Mouse (Mus musculus) MEL (cell line): ENCODE measurements around the gene Tnfaip8l2.

Experiments used
- CTCF ChIP-seq, 3 experiments: IDR thresholded peaks in 2 of 3; conservative IDR thresholded peaks in 1 of 3; 2 replicates each; pipeline ENCODE4 v1.5.1; 2011 to 2012; ENCODE audit warnings: low read length in 3 of 3, low read depth in 2 of 3, mild to moderate bottlenecking in 2 of 3, improper control_type of control experiment in 1 of 3, inconsistent platforms in 1 of 3, mixed read lengths in 1 of 3, moderate library complexity in 1 of 3; ENCODE audit not compliant: control insufficient read depth in 1 of 3, insufficient read depth in 1 of 3, poor library complexity in 1 of 3, severe bottlenecking in 1 of 3
- HCFC1 ChIP-seq: IDR thresholded peaks from 2 replicates; pipeline ENCODE4 v1.6.1; 2012; ENCODE audit warnings: low read depth, mild to moderate bottlenecking, inconsistent platforms, low read length, improper control_type of control experiment, moderate library complexity
- KAT2A ChIP-seq: conservative IDR thresholded peaks from 2 replicates; pipeline ENCODE4 v1.6.1; 2012; ENCODE audit warnings: low read depth, low read length, improper control_type of control experiment, inconsistent platforms
- MAFK ChIP-seq: IDR thresholded peaks from 2 replicates; pipeline ENCODE4 v1.6.1; 2011; ENCODE audit warnings: low read depth, mild to moderate bottlenecking, low read length, improper control_type of control experiment, borderline replicate concordance
- MYC ChIP-seq: IDR thresholded peaks from 2 replicates; pipeline ENCODE4 v1.6.1; 2011; ENCODE audit warnings: low read depth, mild to moderate bottlenecking, low read length, improper control_type of control experiment, moderate library complexity
- POLR2A ChIP-seq, 2 experiments: IDR thresholded peaks; 2 replicates each; pipeline ENCODE4 v1.6.1; 2011 to 2012; ENCODE audit warnings: low read length in 2 of 2, mild to moderate bottlenecking in 2 of 2, control low read depth in 1 of 2, improper control_type of control experiment in 1 of 2, low read depth in 1 of 2, moderate library complexity in 1 of 2; ENCODE audit not compliant: control insufficient read depth in 1 of 2, insufficient read depth in 1 of 2, poor library complexity in 1 of 2
- ZMIZ1 ChIP-seq: IDR thresholded peaks from 2 replicates; pipeline ENCODE4 v1.6.1; 2012; ENCODE audit warnings: low read depth, mild to moderate bottlenecking, inconsistent platforms, low read length, improper control_type of control experiment, moderate library complexity
- ZNF384 ChIP-seq: IDR thresholded peaks from 2 replicates; pipeline ENCODE4 v1.6.1; 2012; ENCODE audit warnings: low read depth, mild to moderate bottlenecking, inconsistent platforms, low read length, improper control_type of control experiment

GRCm38 (mm10) chr3:95121580-95121979, 20.6 kb downstream of the Tnfaip8l2 start:
- TF ChIP-seq MAFK (no peak), ZNF384 (no peak), MYC (no peak), POLR2A (IDR thresholded peaks at IDR 0.05; ENCODE audit: control insufficient read depth in 1 of 2, insufficient read depth in 1 of 2, low read depth in 1 of 2, low read length in 2 of 2, poor library complexity in 1 of 2) (no peak), KAT2A (no peak), HCFC1 (no peak), CTCF (IDR thresholded peaks at IDR 0.05 in 2 of 3, conservative IDR thresholded peaks at IDR 0.05 in 1 of 3; ENCODE audit: control insufficient read depth in 1 of 3, insufficient read depth in 1 of 3, low read depth in 2 of 3, low read length in 3 of 3, poor library complexity in 1 of 3, severe bottlenecking in 1 of 3) (no peak), ZMIZ1 (no peak)
